Mouse (Mus musculus): Measurements from ENCODE around the gene Tmem221.

The Tmem221 gene

DNA sequence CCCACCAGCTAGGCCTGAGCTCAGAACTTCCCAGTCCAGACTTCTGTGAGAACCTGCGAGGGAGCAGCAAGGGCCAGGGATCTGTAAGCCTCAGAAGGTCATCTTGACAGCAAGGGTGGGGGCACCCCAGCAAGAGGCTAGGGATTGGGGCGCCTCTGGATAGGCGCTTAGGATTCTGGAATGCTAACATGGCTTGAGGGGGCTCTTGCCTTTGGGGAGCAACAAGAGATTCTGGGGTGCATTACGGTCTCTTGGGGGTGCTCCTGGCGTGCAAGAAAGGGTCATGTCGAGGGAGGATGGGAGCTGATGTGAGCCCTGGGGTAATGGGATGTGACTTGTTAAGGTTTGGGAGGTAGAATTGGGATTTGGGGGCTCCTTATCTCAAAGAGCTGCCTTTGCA is 10.3 kb upstream of the Tmem221 start:
- no peak for TF ChIP-seq GATA4 (IDR thresholded peaks at IDR 0.05; ENCODE audit: insufficient replicate concordance, low read length)

DNA sequence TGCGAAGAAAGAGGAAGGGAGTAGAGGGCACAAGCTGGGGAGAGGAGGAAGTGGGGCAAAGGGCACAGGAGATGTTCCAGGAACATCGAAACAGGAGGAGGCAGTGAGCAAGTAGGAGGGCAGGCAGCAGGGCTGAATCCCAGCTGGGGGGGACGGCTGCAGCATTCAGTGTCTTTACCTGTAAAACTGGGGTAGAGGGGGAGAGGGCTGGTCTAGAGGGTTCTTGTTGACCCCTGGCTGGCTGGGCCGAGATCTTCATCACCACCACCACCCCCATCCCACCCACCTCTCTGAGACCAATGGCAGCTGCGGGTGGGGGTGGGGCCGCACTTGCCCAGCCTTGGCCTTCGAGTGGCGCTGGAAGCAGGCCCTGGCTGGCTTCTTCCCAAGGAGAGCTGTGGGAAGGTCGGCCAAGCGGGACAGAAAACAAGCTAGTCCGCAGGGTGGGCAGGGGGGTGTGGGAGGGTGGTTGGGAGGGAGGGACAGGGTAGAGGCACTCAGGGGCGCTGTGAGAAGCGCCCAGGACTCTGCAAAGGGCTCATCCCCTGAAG is 9.8 kb upstream of the Tmem221 start, which contains the start of gene Slc27a1:
TSS of gene Slc27a1 (plus strand) at position 496 of the 551 bp plus-strand sequence.
- TF ChIP-seq GATA4 (IDR thresholded peaks at IDR 0.05; ENCODE audit: insufficient replicate concordance, low read length): no peak

DNA sequence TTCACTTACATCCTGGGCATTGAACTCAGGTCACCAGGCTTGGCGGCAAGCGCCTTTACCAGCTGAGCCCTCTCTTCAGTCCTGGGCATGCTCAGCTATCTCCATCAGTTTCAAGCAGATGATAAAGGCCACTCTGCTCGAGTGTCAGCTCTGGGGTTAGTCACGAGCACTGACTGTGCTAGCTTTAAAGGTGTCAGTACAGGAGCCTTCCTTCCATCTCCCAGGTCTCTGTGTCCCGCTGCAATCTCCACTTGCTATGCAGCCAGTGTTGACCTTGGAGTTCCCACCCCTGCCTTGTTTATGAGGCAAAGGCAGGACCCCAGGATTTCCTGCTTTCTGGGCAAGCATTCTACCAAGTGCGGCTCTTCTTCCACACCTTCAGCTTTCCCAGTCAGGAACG is 8.9 kb upstream of the Tmem221 start:
- TF ChIP-seq GATA4 (IDR thresholded peaks at IDR 0.05; ENCODE audit: insufficient replicate concordance, low read length): no peak

DNA sequence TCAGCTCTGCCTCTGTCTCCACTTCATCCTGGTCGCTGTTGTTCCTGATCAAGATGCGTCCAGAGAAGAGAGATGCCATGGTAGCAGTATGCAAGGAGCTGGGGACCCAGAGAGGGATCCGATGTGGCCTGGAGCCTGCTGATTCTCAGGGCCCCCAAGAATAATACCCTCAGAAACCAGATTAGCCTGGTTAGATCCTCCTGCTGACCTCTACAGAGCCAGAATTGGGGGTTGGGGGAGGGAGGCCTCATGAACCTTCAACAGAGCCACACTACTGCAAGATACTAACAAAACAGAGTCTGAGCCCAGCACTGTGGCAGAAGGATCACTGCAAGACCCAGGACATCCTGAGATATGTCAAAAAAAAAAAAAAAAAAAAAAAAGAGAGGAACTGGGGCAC is 7.8 kb upstream of the Tmem221 start, which contains the start of gene Nxnl1:
TSS of gene Nxnl1 (minus strand) at position 101 of the 400 bp plus-strand sequence.
- no peak for TF ChIP-seq GATA4 (IDR thresholded peaks at IDR 0.05; ENCODE audit: insufficient replicate concordance, low read length)

GRCm38 (mm10) chr8:71563992-71564391 is 5.3 kb upstream of the Tmem221 start:
- no peak for TF ChIP-seq GATA4 (IDR thresholded peaks at IDR 0.05; ENCODE audit: insufficient replicate concordance, low read length)

- no peak for TF ChIP-seq GATA4 (IDR thresholded peaks at IDR 0.05; ENCODE audit: insufficient replicate concordance, low read length)
Observed at GRCm38 (mm10) chr8:71562751-71563150, 4.1 kb upstream of the Tmem221 start.

DNA sequence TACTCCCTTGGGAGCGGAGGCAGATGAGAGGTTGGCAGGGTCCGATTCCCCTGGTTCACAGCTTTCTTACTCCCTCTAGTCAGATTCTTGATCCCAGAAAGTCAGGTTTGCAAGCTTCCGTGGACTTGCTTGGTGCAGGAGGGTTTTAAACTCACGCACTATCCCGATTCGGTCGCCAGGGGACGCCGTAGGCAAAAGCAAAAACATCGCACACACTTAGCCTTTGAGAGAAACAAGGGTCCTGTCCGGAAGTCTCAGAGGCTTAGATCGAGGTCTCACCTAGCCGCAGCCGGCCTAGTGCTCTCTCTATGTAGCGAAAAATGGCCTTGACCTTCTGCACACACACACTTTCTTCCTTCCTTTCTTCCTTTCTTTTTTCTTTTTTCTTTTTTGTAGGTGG is 2.7 kb upstream of the Tmem221 start:
- TF ChIP-seq GATA4 (IDR thresholded peaks at IDR 0.05; ENCODE audit: insufficient replicate concordance, low read length): no peak

DNA sequence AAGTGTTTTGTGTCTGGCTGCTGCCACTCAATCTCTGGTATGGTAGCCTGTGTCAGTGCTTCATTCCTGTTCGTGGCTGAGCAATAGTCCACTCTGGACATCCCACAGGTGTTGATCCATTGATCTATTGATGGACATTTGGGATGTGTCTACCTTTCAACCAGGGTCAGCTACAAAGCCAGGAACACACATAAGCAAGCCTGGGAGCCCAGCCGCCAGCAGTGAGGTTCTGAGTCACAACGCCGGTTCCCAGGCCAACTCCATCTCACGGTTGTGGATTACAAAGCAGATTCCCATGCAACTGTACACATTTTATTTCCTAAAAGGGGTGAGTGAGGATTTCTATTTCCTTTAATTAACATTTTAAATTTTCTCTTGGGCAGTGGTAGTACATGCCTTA is 2.1 kb upstream of the Tmem221 start:
- no peak for TF ChIP-seq GATA4 (IDR thresholded peaks at IDR 0.05; ENCODE audit: insufficient replicate concordance, low read length)

DNA sequence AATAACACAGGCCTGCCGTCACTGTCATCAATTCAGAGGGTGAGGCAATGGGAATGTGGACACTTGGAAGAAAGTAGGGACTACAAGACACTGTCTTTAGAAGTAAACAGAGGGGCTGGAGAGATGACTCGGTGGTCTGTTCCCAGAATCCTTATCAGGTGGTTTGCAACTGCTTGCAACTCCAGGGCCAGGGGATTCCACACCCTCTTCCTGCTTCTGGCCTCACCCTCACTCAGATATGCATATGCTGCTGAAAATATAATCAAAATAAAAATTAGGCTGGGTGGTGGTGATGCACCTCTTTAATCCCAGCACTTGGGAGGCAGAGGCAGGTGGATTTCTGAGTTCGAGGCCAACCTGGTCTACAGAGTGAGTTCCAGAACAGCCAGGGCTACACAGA is 1.4 kb upstream of the Tmem221 start:
- no peak for TF ChIP-seq GATA4 (IDR thresholded peaks at IDR 0.05; ENCODE audit: insufficient replicate concordance, low read length)

DNA sequence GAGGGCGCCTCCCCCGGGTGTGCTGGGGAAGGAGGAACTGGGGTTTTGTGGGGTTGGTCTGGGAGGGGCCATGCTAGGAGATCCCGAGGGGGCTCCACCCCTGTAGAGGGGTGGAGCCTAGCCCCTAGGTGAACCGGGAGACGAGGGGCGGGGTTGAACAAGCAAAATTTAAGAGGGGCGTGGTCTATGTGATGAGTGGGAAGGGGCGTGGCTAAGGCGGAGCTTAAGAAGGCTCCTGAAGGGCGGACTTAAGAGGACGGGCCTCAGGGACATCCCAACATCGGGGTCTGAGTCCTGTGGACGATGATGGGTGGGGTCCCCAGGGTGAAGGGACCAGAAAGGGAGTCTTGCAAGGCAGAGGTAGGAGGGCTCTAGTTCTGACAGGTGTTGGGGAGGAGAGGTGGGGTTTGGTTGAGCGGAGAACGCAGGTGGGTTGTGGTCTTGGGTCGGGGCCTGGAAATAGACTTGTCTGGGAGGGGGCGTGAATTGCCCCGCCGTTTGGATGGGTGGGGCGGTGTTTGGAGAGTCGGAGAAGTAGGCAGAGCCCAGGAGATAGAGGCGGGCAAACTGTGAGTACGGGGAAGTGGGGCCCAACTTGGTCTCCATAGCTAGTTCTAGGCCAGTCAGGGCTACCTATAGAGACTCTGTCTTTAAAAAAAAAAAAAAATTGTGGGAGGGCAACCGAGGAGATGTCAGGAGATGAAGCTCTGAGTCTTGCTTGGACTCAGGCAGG is 453 bp upstream of the Tmem221 start:
- TF ChIP-seq GATA4 (IDR thresholded peaks at IDR 0.05; ENCODE audit: insufficient replicate concordance, low read length): no peak

- no peak for TF ChIP-seq GATA4 (IDR thresholded peaks at IDR 0.05; ENCODE audit: insufficient replicate concordance, low read length)
Observed at GRCm38 (mm10) chr8:71554644-71555043, 4.0 kb downstream of the Tmem221 start.

GRCm38 (mm10) chr8:71554001-71554400 is 4.7 kb downstream of the Tmem221 start:
- no peak for TF ChIP-seq GATA4 (IDR thresholded peaks at IDR 0.05; ENCODE audit: insufficient replicate concordance, low read length)

- no peak for TF ChIP-seq GATA4 (IDR thresholded peaks at IDR 0.05; ENCODE audit: insufficient replicate concordance, low read length)
Observed at GRCm38 (mm10) chr8:71552770-71553169, 5.9 kb downstream of the Tmem221 start.

DNA sequence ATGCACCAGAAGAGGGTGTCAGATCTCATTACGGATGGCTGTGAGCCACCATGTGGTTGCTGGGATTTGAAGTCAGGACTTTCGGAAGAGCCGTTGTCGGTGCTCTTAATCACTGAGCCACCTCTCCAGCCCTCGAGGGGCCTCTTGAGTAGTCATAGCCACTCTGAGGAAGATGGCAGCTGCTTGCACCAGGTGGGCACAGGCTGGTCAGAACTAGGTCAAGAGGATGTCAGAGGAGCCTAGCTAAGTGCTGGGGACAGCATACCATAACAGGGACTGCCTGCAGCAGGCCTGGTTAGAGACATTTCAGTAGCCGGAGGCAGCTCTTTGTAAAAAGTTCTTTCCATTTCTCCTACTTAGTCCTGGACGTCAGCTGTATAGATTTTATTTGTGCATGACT is 7.9 kb downstream of the Tmem221 start:
- TF ChIP-seq GATA4 (IDR thresholded peaks at IDR 0.05; ENCODE audit: insufficient replicate concordance, low read length): no peak

- TF ChIP-seq GATA4 (IDR thresholded peaks at IDR 0.05; ENCODE audit: insufficient replicate concordance, low read length): no peak
Observed at GRCm38 (mm10) chr8:71547590-71547989, 11.1 kb downstream of the Tmem221 start.

DNA sequence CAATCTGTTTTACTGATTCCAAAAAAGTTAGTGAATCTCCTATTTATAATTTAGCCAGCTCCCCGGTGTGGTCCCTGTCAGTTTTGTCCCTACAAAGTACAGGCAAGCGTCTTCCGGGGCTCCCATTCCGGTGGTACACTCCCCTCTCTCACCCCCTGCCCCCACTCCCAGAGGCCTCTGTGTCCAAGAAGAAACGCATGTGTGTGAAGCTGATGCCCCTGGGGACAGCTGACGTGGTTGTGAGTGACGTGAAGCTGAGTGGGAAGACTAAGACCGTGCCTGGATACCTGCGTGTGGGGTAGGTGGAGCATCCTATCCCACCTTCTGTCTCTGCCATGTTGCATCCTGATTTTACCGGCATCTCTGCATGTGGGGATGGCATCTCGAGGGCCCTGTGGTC is 13.6 kb downstream of the Tmem221 start:
- no peak for TF ChIP-seq GATA4 (IDR thresholded peaks at IDR 0.05; ENCODE audit: insufficient replicate concordance, low read length)

DNA sequence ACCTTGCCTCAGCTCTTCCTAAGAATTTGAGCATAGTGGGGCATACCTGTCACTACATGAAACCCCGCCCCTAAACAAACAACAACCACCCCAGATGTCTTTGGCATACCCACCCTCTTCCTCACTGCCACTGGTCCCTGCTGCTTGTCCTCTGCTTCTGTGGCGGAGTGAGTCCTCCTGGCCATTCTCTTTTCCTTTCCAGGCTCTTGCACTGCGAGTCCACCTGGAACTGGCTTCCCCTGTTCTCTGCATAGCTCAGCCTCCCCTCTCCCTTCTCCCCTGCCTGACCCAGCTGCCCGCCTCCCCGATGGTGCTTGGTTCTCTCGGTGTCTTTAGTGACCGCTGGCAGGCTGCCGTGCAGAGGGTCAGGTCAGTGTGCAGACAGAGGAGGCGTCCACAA is 14.9 kb downstream of the Tmem221 start:
- TF ChIP-seq GATA4 (IDR thresholded peaks at IDR 0.05; ENCODE audit: insufficient replicate concordance, low read length): no peak
